Mouse (Mus musculus) R1 (cell line): ENCODE results near the gene Espn.

Experiments used
- DNase-seq: peaks from one replicate; pipeline ENCODE4 v3.0.0-alpha.2; 2018; ENCODE audit warnings: low read depth, low spot score

Espn gene

GRCm38 (mm10) chr4:152178344-152178864 is 26.2 kb upstream of the Espn start:
- peak; percentile 40 for DNase-seq

- peak; percentile 89 for DNase-seq
Measured at GRCm38 (mm10) chr4:152177537-152178343, 25.6 kb upstream of the Espn start, which contains the start of gene Acot7. Gene Acot7 (plus strand): TSS chr4:152178134.

DNA sequence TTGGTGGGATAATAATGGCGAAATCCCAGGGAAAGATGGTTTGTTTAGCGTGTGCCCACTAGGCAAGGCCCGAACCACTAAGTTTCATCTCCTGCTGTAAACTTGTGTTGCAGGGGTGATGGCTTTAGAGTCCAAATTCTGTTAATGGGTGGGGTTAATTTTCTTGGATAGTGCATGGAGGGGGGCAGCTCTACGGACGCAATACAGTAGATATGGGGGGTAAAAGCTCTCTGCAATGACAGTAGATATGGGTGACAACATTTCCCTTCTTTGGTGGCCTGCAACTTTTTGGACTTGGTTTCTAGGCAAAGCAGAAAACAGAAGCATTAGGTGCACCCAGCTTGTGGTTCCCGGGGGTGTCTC is 25.0 kb upstream of the Espn start:
- no peak for DNase-seq

- DNase-seq: no peak
Measured at GRCm38 (mm10) chr4:152176638-152177037, 24.5 kb upstream of the Espn start.

GRCm38 (mm10) chr4:152173956-152174355 is 21.8 kb upstream of the Espn start:
- no peak for DNase-seq

GRCm38 (mm10) chr4:152173041-152173440 is 20.9 kb upstream of the Espn start:
- DNase-seq: peak; percentile 87

- peak; percentile 88 for DNase-seq
Measured at GRCm38 (mm10) chr4:152171543-152171942, 19.4 kb upstream of the Espn start.

DNA sequence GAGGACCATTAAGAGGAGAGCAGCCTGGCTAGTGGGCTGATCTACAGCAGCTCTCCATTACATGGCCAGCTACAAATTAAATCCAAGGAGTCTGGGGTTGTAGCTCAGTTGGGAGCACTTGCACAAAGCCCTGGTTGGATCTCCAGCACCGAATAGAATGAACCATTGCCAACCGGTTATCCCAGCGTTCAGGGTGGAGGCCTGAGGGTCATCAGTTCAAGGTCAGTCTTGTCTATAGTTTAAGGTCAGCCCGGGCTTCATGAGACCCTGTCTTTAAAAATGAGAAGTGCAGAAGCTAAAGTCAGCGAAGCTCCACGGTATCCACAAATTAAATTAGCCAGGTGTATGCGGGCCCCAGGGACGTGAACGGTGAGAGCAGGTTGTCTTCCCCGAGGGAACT is 18.1 kb upstream of the Espn start:
- DNase-seq: peak; percentile 64

DNA sequence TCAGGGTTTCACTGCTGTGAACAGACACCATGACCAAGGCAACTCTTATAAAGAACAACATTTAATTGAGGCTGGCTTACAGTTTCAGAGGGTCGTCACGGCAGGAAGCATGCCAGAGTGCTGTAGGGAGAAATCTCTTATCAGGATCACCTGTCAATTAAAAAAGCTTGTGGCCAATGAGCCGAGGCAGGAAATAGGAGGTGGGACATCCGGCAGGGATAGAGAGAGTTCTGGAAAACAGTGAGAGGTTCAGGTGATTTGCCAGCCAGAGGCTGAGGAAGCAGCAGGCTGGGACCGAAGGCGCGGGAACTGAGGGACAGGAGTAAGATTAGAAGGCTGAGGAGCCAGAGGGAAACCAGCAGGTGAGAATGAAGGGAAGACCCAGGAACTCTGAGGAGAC is 16.9 kb upstream of the Espn start:
- DNase-seq: peak; percentile 77

GRCm38 (mm10) chr4:152168052-152168451 is 15.9 kb upstream of the Espn start:
- peak; percentile 10 for DNase-seq

GRCm38 (mm10) chr4:152165036-152165931 is 13.1 kb upstream of the Espn start:
- DNase-seq: peak; percentile 78

GRCm38 (mm10) chr4:152162748-152163147 is 10.6 kb upstream of the Espn start:
- no peak for DNase-seq

DNA sequence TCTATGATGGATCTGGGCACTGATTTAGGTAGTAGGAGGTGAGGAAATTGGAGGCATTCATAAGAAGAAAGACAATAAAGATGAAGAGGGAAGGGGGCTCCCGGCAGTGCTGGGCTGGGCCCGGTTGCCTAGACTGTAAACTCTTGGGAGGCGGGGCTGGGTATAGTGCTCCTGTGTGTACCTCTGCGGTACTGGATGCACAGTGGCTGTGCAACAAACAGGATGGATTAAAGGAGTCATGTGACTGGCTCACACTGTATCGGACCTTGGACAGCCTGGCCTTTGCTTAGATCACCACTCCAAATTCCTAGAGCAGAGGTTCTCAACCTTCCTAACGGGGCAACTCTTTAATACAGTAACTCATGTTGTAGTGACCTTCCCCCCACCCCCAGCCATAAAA is 9.4 kb upstream of the Espn start:
- no peak for DNase-seq

- DNase-seq: no peak
Measured at GRCm38 (mm10) chr4:152160748-152161147, 8.6 kb upstream of the Espn start.

DNA sequence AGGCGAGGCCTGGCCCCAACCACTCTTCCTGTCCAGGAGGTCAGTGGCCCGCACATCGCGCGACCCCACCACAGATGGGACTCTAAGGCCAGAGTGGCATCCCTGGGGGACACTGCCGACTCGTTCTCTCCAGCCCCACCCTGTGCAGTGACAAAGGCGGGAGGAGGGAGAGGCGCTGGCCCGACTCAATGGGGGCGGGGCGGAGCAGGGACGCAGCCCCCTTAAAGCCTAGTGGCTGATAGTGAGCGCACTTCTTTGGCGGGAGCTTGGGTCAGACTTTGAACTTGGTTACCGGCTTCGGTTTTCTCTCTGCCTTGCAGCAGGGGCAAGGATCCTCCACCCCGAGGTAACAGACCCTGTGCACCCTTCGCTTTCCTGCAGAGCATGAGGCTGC is 7.1 kb upstream of the Espn start:
- peak; percentile 54 for DNase-seq

DNA sequence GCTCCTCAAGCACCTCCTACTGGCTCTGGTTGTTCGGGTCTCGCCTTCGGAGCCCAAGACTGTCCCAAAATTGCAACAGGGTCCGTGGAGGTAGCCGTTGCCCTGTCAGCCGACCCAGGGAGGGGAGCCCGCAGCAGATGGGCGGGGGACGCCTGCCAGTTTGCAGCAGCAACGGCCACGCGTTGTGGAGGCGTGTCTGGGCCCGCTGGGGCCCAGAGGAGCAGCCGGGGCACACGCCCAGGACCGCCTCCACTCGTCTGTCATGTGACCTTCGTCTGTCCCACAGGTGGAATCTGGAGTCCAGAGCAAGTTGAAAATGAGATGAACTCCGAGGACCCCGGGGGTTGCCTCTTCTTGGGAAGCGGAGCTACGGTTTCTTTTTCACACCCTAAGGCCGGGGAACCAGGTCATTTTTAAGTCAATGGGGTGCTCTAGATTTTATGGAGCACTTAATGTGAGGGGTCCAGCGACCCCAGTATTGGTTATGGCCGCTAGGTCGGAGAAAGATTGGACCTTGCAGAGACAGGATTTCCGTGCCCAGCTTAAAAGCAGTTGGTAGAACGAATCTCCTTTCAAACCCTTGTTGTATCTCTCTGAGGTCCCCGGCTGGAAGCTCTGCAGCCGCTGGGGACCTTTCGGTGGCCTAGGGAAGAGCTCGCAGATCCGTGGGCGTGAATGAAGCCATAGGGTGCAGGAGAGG is 6.6 kb upstream of the Espn start, which contains the start of gene Hes2:
Hes2 (plus strand) TSS at position 283 of the 700 bp plus-strand sequence.
- DNase-seq: peak; percentile 78

DNA sequence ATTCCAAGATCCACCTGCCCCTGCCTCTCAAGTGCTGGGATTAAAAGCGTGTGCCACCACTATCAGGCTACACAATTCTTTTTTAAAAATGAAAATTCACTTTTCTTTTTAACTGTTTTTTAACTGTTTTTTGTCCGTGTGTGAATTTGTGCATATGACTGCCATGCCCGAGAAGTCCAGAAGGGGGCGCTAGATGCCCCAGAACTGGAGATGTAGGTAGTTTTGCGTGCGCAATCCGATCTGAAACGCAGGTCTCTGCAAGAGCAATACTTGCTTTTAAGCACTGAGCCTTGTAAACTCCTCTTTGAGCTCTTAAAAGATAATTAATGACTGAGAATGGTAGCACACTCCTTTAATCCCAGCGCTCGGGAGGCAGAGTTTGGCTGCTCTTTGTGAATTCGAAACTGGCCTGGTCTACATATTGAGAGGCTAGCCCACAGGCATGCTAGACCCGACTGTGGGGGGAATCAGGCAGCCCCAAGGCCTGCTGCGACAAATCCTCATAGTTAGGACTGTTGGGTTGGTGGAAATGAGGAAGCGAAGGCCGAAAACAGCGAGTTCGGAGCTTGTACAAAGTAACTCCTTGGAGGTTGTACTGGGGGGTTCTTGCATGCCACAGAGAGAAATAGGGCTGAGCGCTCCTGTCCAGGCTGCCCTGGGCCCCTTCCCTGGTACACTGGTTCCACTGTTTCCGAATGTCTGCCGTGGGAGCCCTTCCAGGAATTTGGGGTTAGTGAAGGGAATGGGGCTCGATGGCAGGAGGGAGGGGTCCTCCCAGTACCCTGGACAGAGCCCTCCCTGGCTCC is 5.8 kb upstream of the Espn start:
- DNase-seq: peak; percentile 82

GRCm38 (mm10) chr4:152155019-152155418 is 2.8 kb upstream of the Espn start:
- DNase-seq: no peak

- peak; percentile 90 for DNase-seq
Measured at GRCm38 (mm10) chr4:152153771-152154177, 1.6 kb upstream of the Espn start.

DNA sequence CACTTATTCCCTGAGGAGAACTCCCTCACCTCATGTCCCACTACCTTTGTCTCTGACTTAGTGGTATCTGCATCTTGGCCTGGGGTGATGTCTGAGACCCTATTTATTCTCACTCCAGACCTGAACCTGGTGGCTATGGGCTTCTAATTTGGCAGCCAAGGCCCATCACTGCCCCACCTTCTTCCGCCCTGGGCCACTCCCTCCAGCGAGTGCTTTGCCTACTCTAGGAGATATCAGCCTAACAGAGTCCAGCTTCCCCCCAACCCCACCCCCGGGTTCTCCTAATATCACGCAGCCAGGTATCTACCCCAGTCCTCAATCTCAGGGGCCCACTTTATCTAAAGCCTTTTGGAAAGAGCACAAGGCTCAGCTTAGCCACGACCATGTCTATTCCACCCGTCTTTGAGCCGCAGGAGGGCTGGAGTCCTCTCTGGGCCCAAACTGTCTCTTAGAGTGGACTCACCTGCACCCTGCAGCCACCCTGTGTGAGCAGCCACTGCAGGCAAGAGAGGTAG is 663 bp downstream of the Espn start:
- no peak for DNase-seq

DNA sequence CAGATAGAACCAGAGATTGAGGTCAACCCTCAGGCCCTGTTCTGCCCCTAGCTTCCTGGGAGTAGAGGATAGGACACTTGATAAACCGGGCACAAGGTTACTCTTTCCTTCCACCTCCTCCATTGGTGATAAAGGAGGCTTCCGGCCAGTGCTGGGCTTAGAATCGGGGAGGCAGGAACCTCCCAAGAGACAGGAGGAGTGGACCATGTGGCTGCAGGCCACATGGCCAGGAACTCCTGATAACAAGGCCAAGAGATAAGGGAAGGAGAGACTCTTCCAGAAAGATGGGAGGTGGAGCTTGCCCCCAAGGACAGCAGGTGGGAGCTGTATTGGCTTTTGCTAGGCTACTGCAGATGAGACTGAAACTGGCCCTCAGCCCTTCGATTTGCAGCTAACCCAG is 1.6 kb downstream of the Espn start:
- no peak for DNase-seq
